Mouse (Mus musculus): ENCODE measurements around the gene Gbf1. TPM values are rescaled to one million over a fixed set of nuclear protein-coding genes. Genes with fewer than 3 reads are reported as not detected.

Gene Gbf1
- polyA plus RNA-seq, 1 experiment from 2014 or later = 57.4 TPM

DNA sequence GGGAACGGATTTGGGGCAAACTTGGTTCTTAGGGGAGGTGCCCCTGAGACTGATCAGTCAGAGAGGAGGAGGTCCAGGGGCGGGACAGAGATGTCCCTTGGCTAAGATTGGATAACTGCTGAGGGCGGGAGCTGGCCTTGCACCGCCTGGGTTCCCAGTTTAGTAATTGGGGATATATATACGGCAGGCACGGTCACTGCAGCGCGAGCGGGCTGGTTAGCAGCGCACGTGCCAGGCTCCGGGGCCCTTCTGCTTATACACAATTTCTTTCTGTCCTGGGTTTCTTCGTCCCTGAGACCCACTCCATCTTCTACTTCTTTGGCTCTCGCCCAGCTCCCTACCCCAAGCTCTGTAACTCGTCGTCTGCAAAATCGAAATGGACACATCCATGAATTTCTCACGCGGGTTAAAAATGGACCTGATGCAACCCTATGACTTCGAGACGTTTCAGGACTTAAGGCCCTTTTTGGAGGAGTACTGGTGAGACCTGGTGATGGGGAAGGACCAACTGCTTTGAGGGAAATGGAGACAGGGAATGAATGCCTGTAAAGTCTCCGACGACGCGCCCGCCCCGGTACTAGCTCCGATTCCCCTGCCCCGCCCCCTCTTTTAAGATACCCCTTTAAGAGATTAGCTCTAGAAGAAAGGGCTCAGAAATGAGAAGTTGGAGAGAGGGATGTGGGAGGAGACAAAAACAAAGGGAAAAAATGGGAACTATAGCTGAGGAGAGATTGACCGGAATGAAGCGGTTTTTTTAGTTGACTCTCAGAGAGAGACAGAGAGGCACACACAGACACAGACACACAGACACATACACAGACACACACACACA, 20.4 kb upstream of the Gbf1 start, which contains the start of gene Elovl3:
Elovl3 (plus strand) TSS at position 204 of the 832 bp plus-strand sequence.
- peaks cover 30% of the 10 kb centered on the region for H3K4me1 ChIP-seq (replicated peaks)
- H3K4me3 ChIP-seq = peak within 1 kb of the TSS; percentile 30
- no peak for DNase-seq (ENCODE audit: low spot score)
- 3% methylated on average over 31 of the region's 31 CpGs for WGBS
- H3K36me3 ChIP-seq = no peaks in the 10 kb centered on the region
- no peaks in the 10 kb centered on the region for H3K9me3 ChIP-seq
- no peak within 1 kb of the TSS for H3K27ac ChIP-seq
- H3K27me3 ChIP-seq (ENCODE audit: insufficient read depth, poor library complexity, severe bottlenecking) = peaks cover 76% of the 10 kb centered on the region

GRCm38 (mm10) chr19:46132577-46132976, 19.7 kb upstream of the Gbf1 start:
- Histone ChIP-seq H3K27ac (no peak overlapping the region), H3K36me3 (no peaks in the 10 kb centered on the region), H3K9me3 (no peaks in the 10 kb centered on the region), H3K27me3 (ENCODE audit: insufficient read depth, poor library complexity, severe bottlenecking) (peaks cover 77% of the 10 kb centered on the region), H3K4me3 (no peak overlapping the region), H3K4me1 (replicated peaks) (peaks cover 35% of the 10 kb centered on the region)
- 45% methylated on average over 6 of the region's 6 CpGs for WGBS
- no peak for DNase-seq (ENCODE audit: low spot score)

DNA sequence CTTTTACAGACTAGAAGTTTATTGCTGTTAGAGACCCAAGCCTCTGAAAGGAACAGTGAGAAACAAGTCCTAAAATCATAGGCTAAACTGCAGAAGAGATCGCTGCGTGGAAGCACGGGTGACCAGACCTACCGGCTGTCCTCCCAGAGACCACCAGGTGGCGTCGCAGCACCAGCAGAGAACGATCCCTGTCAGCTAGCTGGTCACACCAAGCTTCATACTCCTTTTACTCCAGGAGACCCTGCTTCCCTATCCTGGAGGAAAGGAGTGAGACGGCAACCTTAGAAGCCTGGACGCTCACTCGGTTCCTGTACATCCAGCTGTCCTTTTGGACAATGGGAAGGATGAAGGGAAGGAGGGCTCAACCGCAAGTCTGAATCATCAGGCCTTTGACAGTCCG, 17.0 kb upstream of the Gbf1 start:
- no peak overlapping the region for H3K27ac ChIP-seq
- H3K27me3 ChIP-seq (ENCODE audit: insufficient read depth, poor library complexity, severe bottlenecking) = peaks cover 100% of the 10 kb centered on the region
- H3K4me3 ChIP-seq = peak overlapping the region; percentile 67
- H3K36me3 ChIP-seq = no peaks in the 10 kb centered on the region
- peak; percentile 91 for DNase-seq (ENCODE audit: low spot score)
- peaks cover 41% of the 10 kb centered on the region for H3K4me1 ChIP-seq (replicated peaks)
- WGBS = 2% methylated on average over 12 of the region's 12 CpGs
- H3K9me3 ChIP-seq = no peaks in the 10 kb centered on the region

DNA sequence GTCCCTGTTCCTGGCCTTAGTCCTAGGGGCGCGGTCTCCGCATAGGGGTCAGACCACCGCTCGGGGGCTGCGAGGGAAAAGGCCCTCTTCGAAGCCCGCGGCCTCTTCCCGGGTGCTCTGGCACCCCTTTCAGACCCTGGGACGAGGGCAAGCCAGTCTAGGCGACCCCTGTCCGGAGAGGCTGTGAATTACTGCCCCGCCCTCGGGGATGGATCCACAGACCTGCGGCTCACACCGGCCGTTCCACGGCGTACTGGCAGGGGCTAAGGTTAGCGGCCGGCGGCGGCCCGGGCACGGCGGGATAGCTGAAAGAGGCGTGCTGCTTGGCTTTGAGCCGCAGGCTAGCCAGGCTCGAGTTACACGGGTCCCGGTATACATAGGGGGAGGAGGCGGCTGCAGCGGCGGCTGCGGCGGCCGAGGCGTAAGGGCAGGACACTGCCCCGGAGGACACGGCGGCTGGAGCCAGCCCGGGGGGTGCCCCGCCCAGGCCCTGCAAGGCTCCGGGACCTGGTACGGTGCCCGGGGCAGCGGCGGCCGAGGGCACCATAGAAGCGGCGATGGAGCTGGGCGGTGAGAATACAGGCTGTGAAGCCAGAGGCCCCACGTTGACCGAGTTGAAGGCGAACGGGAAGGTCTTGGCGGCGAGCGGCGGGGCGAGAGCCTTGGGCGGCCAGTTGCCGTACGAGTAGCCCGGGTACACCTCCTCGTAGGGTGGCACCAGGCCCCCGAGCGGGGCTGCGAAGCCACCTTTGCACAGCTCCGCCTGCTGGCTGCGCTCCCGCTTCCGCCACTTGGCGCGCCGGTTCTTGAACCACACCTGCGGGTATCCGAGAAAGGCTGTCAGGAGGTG, 16.3 kb upstream of the Gbf1 start:
- DNase-seq (ENCODE audit: low spot score) = peak; percentile 77
- no peaks in the 10 kb centered on the region for H3K9me3 ChIP-seq
- WGBS = under 1% methylated on average over 79 of the region's 79 CpGs
- no peaks in the 10 kb centered on the region for H3K36me3 ChIP-seq
- H3K4me3 ChIP-seq = peak overlapping the region; percentile 67
- H3K27ac ChIP-seq = peak overlapping the region; percentile 57
- peaks cover 100% of the 10 kb centered on the region for H3K27me3 ChIP-seq (ENCODE audit: insufficient read depth, poor library complexity, severe bottlenecking)
- H3K4me1 ChIP-seq (replicated peaks) = peaks cover 48% of the 10 kb centered on the region

DNA sequence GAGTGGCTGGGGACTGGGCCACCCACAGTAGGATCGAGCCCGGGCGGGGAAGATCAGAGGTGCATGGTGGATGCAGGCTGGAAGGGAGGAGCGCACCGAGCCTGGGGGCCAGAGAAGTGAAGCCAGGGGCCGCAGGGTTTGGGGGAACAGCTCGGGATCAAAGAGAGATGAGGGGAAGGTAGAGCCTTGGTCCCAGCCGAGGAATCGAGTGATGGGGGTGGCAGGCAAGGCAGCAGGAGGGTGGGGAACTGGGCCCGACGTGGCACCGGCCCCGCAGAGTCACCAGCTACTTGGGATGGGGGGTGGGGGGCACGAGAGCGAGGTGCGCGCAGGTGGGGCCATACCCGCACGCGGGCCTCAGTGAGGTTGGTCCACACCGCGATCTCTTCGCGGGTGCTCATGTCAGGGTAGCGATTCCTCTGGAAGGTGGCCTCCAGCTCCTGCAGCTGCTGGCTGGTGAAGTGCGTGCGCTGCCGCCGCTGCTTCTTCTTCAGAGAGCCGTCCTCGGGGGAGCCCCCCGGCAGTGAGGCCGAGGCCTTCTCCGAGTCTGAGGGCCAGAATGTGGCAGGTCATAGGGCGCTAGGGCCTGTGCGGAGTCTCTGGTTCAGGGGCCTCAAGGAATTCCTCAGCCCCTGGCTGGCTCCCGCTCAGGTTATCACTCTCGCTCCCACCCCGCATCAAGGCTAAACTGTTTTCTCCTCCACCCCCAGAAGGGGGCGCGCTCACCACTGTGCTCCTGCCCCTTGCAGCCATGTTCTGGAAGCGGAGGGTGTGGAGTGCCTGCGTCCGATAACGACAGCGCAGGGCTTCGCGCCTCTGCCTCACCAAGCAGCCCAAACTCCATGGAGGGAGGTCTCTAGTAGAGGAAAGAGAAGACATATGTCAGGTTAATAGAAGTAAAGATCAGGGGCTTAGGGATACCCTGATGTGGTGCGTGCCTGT, 15.4 kb upstream of the Gbf1 start:
- peak; percentile 73 for DNase-seq (ENCODE audit: low spot score)
- Histone ChIP-seq H3K36me3 (no peaks in the 10 kb centered on the region), H3K4me1 (replicated peaks) (peaks cover 50% of the 10 kb centered on the region), H3K4me3 (peak overlapping the region; percentile 67), H3K9me3 (no peaks in the 10 kb centered on the region), H3K27ac (peak overlapping the region; percentile 9; the same call in 1 of the 2 replicates), H3K27me3 (ENCODE audit: insufficient read depth, poor library complexity, severe bottlenecking) (peaks cover 100% of the 10 kb centered on the region)
- 3% methylated on average over 49 of the region's 49 CpGs for WGBS

DNA sequence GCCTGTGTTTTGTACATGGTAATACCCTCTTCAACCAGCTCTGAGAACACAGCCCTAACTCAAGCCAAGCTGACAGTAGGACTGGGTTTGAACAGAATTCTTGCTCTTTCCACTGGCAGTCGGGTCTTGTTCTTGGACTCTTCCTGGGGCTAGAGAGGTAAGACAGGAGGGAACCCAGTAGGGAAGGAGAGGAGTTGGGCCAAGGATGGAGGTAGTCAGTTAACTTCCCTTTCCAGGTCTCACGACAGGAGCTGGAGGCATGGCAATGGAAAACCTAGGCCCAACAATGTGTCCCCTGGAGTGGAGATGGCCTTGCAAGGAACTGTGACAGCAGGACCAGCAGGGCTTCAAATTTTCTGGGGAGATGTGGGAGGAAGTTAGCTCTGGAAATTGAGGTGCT, 12.0 kb upstream of the Gbf1 start:
- WGBS = 51% methylated on average over 2 of the region's 2 CpGs
- Histone ChIP-seq H3K27ac (0 out of 2 replicates have a peak overlapping the region, but pooled peaks have one; percentile 43), H3K4me1 (replicated peaks) (peaks cover 41% of the 10 kb centered on the region), H3K27me3 (ENCODE audit: insufficient read depth, poor library complexity, severe bottlenecking) (peaks cover 100% of the 10 kb centered on the region), H3K9me3 (no peaks in the 10 kb centered on the region), H3K4me3 (no peak overlapping the region), H3K36me3 (no peaks in the 10 kb centered on the region)
- DNase-seq (ENCODE audit: low spot score) = no peak

DNA sequence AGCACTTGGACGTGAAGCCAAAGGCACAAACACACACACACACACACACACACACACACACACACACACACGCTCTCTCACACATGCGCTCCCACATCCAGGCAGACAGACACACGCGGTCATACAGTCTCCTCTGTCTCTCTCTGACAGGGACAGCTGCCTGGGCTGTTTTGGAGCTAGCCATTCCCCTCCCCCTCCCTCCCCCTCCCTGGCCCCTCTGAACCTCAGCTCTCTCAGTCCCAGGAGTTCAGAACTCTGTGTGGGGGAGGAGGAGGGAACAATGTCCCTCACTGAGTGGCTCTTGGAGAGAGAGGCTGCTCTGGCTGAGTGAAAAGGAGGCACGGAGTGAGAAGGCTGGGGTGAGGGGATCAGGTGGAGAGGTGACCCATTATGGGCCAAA, 11.2 kb upstream of the Gbf1 start:
- Histone ChIP-seq H3K4me1 (replicated peaks) (peaks cover 33% of the 10 kb centered on the region), H3K27me3 (ENCODE audit: insufficient read depth, poor library complexity, severe bottlenecking) (peaks cover 100% of the 10 kb centered on the region), H3K9me3 (no peaks in the 10 kb centered on the region), H3K4me3 (peak overlapping the region; percentile 23; the same call in 1 of the 2 replicates), H3K27ac (peak overlapping the region; percentile 43; the same call in 1 of the 2 replicates), H3K36me3 (no peaks in the 10 kb centered on the region)
- WGBS = 15% methylated on average over 6 of the region's 6 CpGs
- peak; percentile 60 for DNase-seq (ENCODE audit: low spot score)

- WGBS = under 1% methylated on average over 47 of the region's 47 CpGs
Measured at GRCm38 (mm10) chr19:46147511-46148371, 4.6 kb upstream of the Gbf1 start, which contains the start of gene Pitx3. TSS of gene Pitx3 (minus strand) at chr19:46148326.

GRCm38 (mm10) chr19:46148372-46148760, 3.9 kb upstream of the Gbf1 start:
- DNase-seq (ENCODE audit: low spot score) = peak; percentile 88

More at GRCm38 (mm10) chr19:46147511-46148371, 4.6 kb upstream of the Gbf1 start, which contains the start of gene Pitx3:
- H3K36me3 ChIP-seq = no peaks in the 10 kb centered on the region
- H3K27me3 ChIP-seq (ENCODE audit: insufficient read depth, poor library complexity, severe bottlenecking) = peaks cover 84% of the 10 kb centered on the region
- DNase-seq (ENCODE audit: low spot score) = peak; percentile 49
- peak within 1 kb of the TSS; percentile 58 for H3K4me3 ChIP-seq
- H3K27ac ChIP-seq = no peak within 1 kb of the TSS
- no peaks in the 10 kb centered on the region for H3K9me3 ChIP-seq
- peaks cover 31% of the 10 kb centered on the region for H3K4me1 ChIP-seq (replicated peaks)

DNA sequence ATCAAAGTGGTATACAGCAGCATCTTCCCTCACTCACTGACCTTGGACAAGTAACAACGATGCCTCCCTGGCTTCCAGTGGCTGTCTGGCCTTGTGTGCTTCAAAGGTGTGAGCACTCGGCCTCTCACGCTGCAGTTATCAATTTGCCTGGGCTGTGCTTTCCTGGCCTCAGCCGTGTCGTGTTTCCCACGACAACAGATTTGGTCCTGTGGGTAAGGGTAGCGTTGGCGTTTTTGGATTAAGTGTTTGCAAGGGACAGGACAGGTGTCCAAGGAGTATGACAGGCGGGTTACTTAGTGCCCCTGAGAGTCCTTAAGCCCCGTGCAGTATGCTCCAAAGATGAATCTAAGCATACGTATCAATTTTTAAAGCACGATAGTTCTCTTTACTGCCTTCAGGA, 3.2 kb upstream of the Gbf1 start:
- DNase-seq (ENCODE audit: low spot score) = no peak
- Histone ChIP-seq H3K4me1 (replicated peaks) (peaks cover 44% of the 10 kb centered on the region), H3K27me3 (ENCODE audit: insufficient read depth, poor library complexity, severe bottlenecking) (peaks cover 70% of the 10 kb centered on the region), H3K9me3 (no peaks in the 10 kb centered on the region), H3K4me3 (peak overlapping the region; percentile 58), H3K27ac (no peak overlapping the region), H3K36me3 (no peaks in the 10 kb centered on the region)
- 28% methylated on average over 12 of the region's 12 CpGs for WGBS

More at GRCm38 (mm10) chr19:46148372-46148760, 3.9 kb upstream of the Gbf1 start:
- WGBS = 1% methylated on average over 27 of the region's 27 CpGs
- Histone ChIP-seq H3K4me3 (peak overlapping the region; percentile 58), H3K4me1 (replicated peaks) (peaks cover 37% of the 10 kb centered on the region), H3K9me3 (no peaks in the 10 kb centered on the region), H3K27ac (no peak overlapping the region), H3K27me3 (ENCODE audit: insufficient read depth, poor library complexity, severe bottlenecking) (peaks cover 78% of the 10 kb centered on the region), H3K36me3 (no peaks in the 10 kb centered on the region)

DNA sequence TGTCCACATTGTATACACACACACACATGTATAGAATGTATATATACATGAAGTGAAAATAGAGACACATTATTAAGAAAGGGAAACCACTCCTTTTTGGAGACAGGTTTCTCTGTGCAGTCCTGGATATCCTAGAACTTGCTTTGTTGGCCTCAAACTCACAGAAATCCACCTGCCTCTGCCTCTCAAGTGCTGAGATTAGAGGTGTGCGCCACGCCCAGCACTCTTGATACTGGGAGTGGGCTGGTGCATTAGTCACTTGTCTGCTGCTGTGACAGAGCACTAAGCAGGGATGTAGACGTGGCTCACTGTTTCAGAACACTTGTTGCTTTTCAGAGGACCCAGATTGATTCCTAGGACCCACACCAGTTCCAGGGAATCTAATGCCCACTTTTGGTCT, 13.6 kb downstream of the Gbf1 start:
- WGBS = 92% methylated on average over 3 of the region's 3 CpGs
- Histone ChIP-seq H3K9me3 (no peaks in the 10 kb centered on the region), H3K4me1 (replicated peaks) (no peaks in the 10 kb centered on the region), H3K27ac (no peak overlapping the region), H3K4me3 (no peak overlapping the region), H3K27me3 (ENCODE audit: insufficient read depth, poor library complexity, severe bottlenecking) (no peaks in the 10 kb centered on the region), H3K36me3 (peaks cover 48% of the 10 kb centered on the region)
- DNase-seq (ENCODE audit: low spot score) = no peak
